Mouse (Mus musculus) intestine, postnatal 0 days (tissue): ENCODE measurements at regions not wholly inside any gene's neighbourhood (a gene's known extent, or its start where the extent isn't known, plus 50 kb on each side); places are given as distances from the start of the nearest gene placed in this dataset.

Experiments used
- ATAC-seq: fragments of 200-750 bp; cut with Nextera tagmentation; 2 replicates; pipeline ENCODE4 v1.8.0; 2017; ENCODE audit warnings: mild to moderate bottlenecking, moderate TSS enrichment, moderate library complexity
- H3K27ac ChIP-seq: fragments of 300-500 bp; sonication (generic); 2 replicates; pipeline ENCODE4 v1.5.1; 2014; ENCODE audit warnings: mild to moderate bottlenecking, low read depth, low read length, moderate library complexity
- H3K27me3 ChIP-seq: fragments of 300-500 bp; sonication (generic); replicated peaks from 2 replicates; pipeline ENCODE4 v1.6.1; 2014; ENCODE audit warnings: low read length, mixed read lengths; ENCODE audit not compliant: control insufficient read depth, insufficient read depth
- H3K36me3 ChIP-seq: fragments of 300-500 bp; sonication (generic); 2 replicates; pipeline ENCODE4 v1.6.1; 2014; ENCODE audit warnings: mild to moderate bottlenecking, moderate library complexity; ENCODE audit not compliant: control insufficient read depth, insufficient read depth
- H3K4me1 ChIP-seq: fragments of 300-500 bp; sonication (generic); replicated peaks from 2 replicates; pipeline ENCODE4 v1.6.1; 2014; ENCODE audit warnings: antibody characterized with exemption, low read length, mixed read lengths; ENCODE audit not compliant: control insufficient read depth, insufficient read depth
- H3K4me2 ChIP-seq: fragments of 300-500 bp; sonication (generic); replicated peaks from 2 replicates; pipeline ENCODE4 v1.6.1; 2014; ENCODE audit warnings: low read depth, mild to moderate bottlenecking, moderate library complexity
- H3K4me3 ChIP-seq: fragments of 300-500 bp; sonication (generic); 2 replicates; pipeline ENCODE4 v1.5.1; 2014; ENCODE audit warnings: low read depth, low read length
- H3K9ac ChIP-seq: fragments of 300-500 bp; sonication (generic); 2 replicates; pipeline ENCODE4 v1.6.1; 2014; ENCODE audit warnings: mild to moderate bottlenecking, low read depth, low read length
- H3K9me3 ChIP-seq: fragments of 300-500 bp; sonication (generic); 2 replicates; pipeline ENCODE4 v1.6.1; 2016; ENCODE audit warnings: mixed run types; ENCODE audit not compliant: control insufficient read depth
- CTCF ChIP-seq: sonication (generic); IDR thresholded peaks from 2 replicates; pipeline ENCODE4 v1.5.1; 2016; ENCODE audit warnings: low read depth, mild to moderate bottlenecking, control low read depth, antibody characterized with exemption, moderate library complexity
- WGBS: fragments of 180-500 bp; shearing (Covaris S2); extraction: QIAGEN DNeasy Blood & Tissue Kit; methylation state at CpG from one replicate; pipeline ENCODE4 v1.1.7; 2014; 5-methylcytosine and 5-hydroxymethylcytosine counted together

GRCm38 (mm10) chr7:136689579-136689978 lies 204.8 kb upstream of the Mgmt start:
- Histone ChIP-seq H3K4me3 (no peak overlapping the region), H3K27me3 (no peaks in the 10 kb centered on the region; the same call in 1 of the 2 replicates), H3K9me3 (no peaks in the 10 kb centered on the region), H3K4me1 (no peaks in the 10 kb centered on the region), H3K9ac (no peak overlapping the region), H3K27ac (no peak overlapping the region), H3K4me2 (no peak overlapping the region), H3K36me3 (no peaks in the 10 kb centered on the region)
- no peak for ATAC-seq
- WGBS, result 27% methylated on average over 6 of the region's 6 CpGs
- no peak for TF ChIP-seq CTCF

GRCm38 (mm10) chr7:136706246-136706645 lies 188.2 kb upstream of the Mgmt start:
- no peak for TF ChIP-seq CTCF
- H3K9ac ChIP-seq, result no peak overlapping the region
- H3K4me1 ChIP-seq, result no peaks in the 10 kb centered on the region
- 94% methylated on average over 1 of the region's 1 CpGs for WGBS
- H3K4me2 ChIP-seq, result no peak overlapping the region
- no peak overlapping the region for H3K4me3 ChIP-seq
- no peaks in the 10 kb centered on the region for H3K36me3 ChIP-seq
- H3K27me3 ChIP-seq, result no peaks in the 10 kb centered on the region
- H3K27ac ChIP-seq, result no peak overlapping the region
- no peaks in the 10 kb centered on the region for H3K9me3 ChIP-seq
- ATAC-seq, result no peak

- TF ChIP-seq CTCF, result no peak
- H3K4me2 ChIP-seq, result no peak overlapping the region
- H3K27ac ChIP-seq, result no peak overlapping the region
- H3K4me3 ChIP-seq, result no peak overlapping the region
- no peak overlapping the region for H3K9ac ChIP-seq
- 67% methylated on average over 12 of the region's 12 CpGs for WGBS
- no peaks in the 10 kb centered on the region for H3K9me3 ChIP-seq
- ATAC-seq, result no peak
- no peaks in the 10 kb centered on the region for H3K36me3 ChIP-seq
- H3K4me1 ChIP-seq, result no peaks in the 10 kb centered on the region
- no peaks in the 10 kb centered on the region for H3K27me3 ChIP-seq
Measured at GRCm38 (mm10) chr7:136707200-136708003, 187.0 kb upstream of the Mgmt start.

- no peaks in the 10 kb centered on the region for H3K4me1 ChIP-seq
- H3K4me2 ChIP-seq, result no peak overlapping the region
- H3K27ac ChIP-seq, result no peak overlapping the region
- no peak for ATAC-seq
- no peaks in the 10 kb centered on the region for H3K36me3 ChIP-seq
- H3K9me3 ChIP-seq, result no peaks in the 10 kb centered on the region
- no peak overlapping the region for H3K9ac ChIP-seq
- TF ChIP-seq CTCF, result no peak
- H3K27me3 ChIP-seq, result no peaks in the 10 kb centered on the region
- WGBS, result 49% methylated on average over 5 of the region's 5 CpGs
- H3K4me3 ChIP-seq, result no peak overlapping the region
Measured at GRCm38 (mm10) chr7:136708004-136708435, 186.4 kb upstream of the Mgmt start.

GRCm38 (mm10) chr7:136710653-136711052 lies 183.8 kb upstream of the Mgmt start:
- no peak overlapping the region for H3K4me2 ChIP-seq
- no peak overlapping the region for H3K4me3 ChIP-seq
- H3K9me3 ChIP-seq, result no peaks in the 10 kb centered on the region
- no peaks in the 10 kb centered on the region for H3K4me1 ChIP-seq
- WGBS, result 74% methylated on average over 3 of the region's 3 CpGs
- no peak for ATAC-seq
- no peaks in the 10 kb centered on the region for H3K36me3 ChIP-seq
- H3K27me3 ChIP-seq, result no peaks in the 10 kb centered on the region
- no peak overlapping the region for H3K27ac ChIP-seq
- TF ChIP-seq CTCF, result no peak
- no peak overlapping the region for H3K9ac ChIP-seq

- Histone ChIP-seq H3K27me3 (no peaks in the 10 kb centered on the region), H3K4me1 (no peaks in the 10 kb centered on the region), H3K4me2 (no peak overlapping the region), H3K36me3 (no peaks in the 10 kb centered on the region), H3K9me3 (no peaks in the 10 kb centered on the region), H3K27ac (no peak overlapping the region), H3K4me3 (no peak overlapping the region), H3K9ac (no peak overlapping the region)
- WGBS, result 60% methylated on average over 16 of the region's 16 CpGs
- ATAC-seq, result no peak
- TF ChIP-seq CTCF, result no peak
Measured at GRCm38 (mm10) chr7:136712962-136713640, 181.3 kb upstream of the Mgmt start.
